Mouse (Mus musculus) megakaryocyte, embryonic 14.5 days (primary cell): ENCODE measurements around the gene Ensa.

Source experiments
- FLI1 ChIP-seq: IDR thresholded peaks from 2 replicates; pipeline ENCODE4 v1.6.1; 2012; ENCODE audit warnings: low read length, inconsistent platforms, mixed read lengths
- GATA1 ChIP-seq: IDR thresholded peaks from 3 replicates; pipeline ENCODE4 v1.6.1; 2012; ENCODE audit warnings: mixed read lengths, low read length, inconsistent platforms, borderline replicate concordance

- TF ChIP-seq GATA1 = no peak
- TF ChIP-seq FLI1 = no peak
Observed at GRCm38 (mm10) chr3:95681365-95681764, 56.6 kb downstream of the Ensa start.
